Mouse (Mus musculus) liver, embryonic 16.5 days (tissue): ENCODE measurements around the gene Grik4. TPM values are rescaled to one million over a fixed set of nuclear protein-coding genes. Genes with fewer than 3 reads are reported as not detected.

Experiments
- ATAC-seq: fragments of 200-750 bp; cut with Nextera tagmentation; 2 replicates; pipeline ENCODE4 v1.8.0; 2017; ENCODE audit warnings: low read depth, mild to moderate bottlenecking, moderate number of reproducible peaks, moderate library complexity
- H3K27ac ChIP-seq: fragments of 300-500 bp; sonication (generic); 2 replicates; pipeline ENCODE4 v1.5.1; 2014; ENCODE audit warnings: mild to moderate bottlenecking, low read length
- H3K27me3 ChIP-seq: fragments of 300-500 bp; sonication (generic); 2 replicates; pipeline ENCODE4 v1.6.1; 2014; ENCODE audit warnings: low read depth, low read length, mixed read lengths; ENCODE audit not compliant: control insufficient read depth, insufficient read depth
- H3K36me3 ChIP-seq: fragments of 300-500 bp; sonication (generic); 2 replicates; pipeline ENCODE4 v1.6.1; 2014; ENCODE audit warnings: mild to moderate bottlenecking; ENCODE audit not compliant: control insufficient read depth, insufficient read depth
- H3K4me1 ChIP-seq: fragments of 300-500 bp; sonication (generic); 2 replicates; pipeline ENCODE4 v1.6.1; 2014; ENCODE audit warnings: low read depth, low read length, mixed read lengths; ENCODE audit not compliant: control insufficient read depth
- H3K4me2 ChIP-seq: fragments of 300-500 bp; sonication (generic); 2 replicates; pipeline ENCODE4 v1.6.1; 2014; ENCODE audit warnings: low read depth, low read length, mixed read lengths
- H3K4me3 ChIP-seq: fragments of 300-500 bp; sonication (generic); 2 replicates; pipeline ENCODE4 v1.5.1; 2014; ENCODE audit warnings: low read depth, mild to moderate bottlenecking, low read length
- H3K9ac ChIP-seq: fragments of 300-500 bp; sonication (generic); 2 replicates; pipeline ENCODE4 v1.6.1; 2014; ENCODE audit warnings: low read depth, low read length
- H3K9me3 ChIP-seq: fragments of 300-500 bp; sonication (generic); replicated peaks from 2 replicates; pipeline ENCODE4 v1.6.1; 2016; ENCODE audit warnings: low read length; ENCODE audit not compliant: control insufficient read depth
- WGBS: fragments of 180-500 bp; shearing (Covaris S2); extraction: QIAGEN DNeasy Blood & Tissue Kit; methylation state at CpG from one replicate; pipeline ENCODE4 v1.1.7; 2014; ENCODE audit not compliant: insufficient replicate concordance; 5-methylcytosine and 5-hydroxymethylcytosine counted together
- polyA plus RNA-seq: library from polyadenylated mRNA; unstranded; fragments of >200 nt; fragmentation: Nextera tagmentation; extraction: Ambion mirVana; gene quantifications from 2 replicates; pipeline ENCODE4 v1.2.1, GENCODE M21; 2015

The Grik4 gene
- polyA plus RNA-seq, 1 experiment from 2014 or later = 0.24 TPM

DNA sequence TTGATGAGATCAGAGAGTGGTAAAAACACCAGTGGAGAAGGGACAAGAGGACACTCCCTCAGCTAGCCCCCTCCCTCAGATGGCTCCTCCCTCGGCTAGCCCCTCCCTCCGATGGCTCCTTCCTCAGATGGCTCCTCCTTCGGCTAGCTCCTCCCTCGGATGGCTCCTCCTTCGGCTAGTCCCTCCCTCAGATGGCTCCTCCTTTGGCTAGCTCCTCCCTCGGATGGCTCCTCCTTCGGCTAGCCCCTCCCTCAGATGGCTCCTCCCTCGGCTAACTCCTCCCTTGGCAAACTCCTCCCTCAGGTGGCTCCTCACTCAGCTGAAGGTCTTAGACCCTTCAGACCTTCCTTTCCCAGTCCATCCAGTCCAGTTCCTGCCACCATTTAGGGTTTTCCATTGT, 51.5 kb downstream of the Grik4 start:
- Histone ChIP-seq H3K4me1 (no peaks in the 10 kb centered on the region), H3K36me3 (no peaks in the 10 kb centered on the region), H3K4me3 (no peak overlapping the region), H3K9ac (no peak overlapping the region), H3K27ac (no peak overlapping the region), H3K9me3 (no peaks in the 10 kb centered on the region), H3K27me3 (peaks cover 20% of the 10 kb centered on the region), H3K4me2 (no peak overlapping the region)
- no peak for ATAC-seq
- 55% methylated on average over 8 of the region's 8 CpGs for whole genome bisulfite sequencing

DNA sequence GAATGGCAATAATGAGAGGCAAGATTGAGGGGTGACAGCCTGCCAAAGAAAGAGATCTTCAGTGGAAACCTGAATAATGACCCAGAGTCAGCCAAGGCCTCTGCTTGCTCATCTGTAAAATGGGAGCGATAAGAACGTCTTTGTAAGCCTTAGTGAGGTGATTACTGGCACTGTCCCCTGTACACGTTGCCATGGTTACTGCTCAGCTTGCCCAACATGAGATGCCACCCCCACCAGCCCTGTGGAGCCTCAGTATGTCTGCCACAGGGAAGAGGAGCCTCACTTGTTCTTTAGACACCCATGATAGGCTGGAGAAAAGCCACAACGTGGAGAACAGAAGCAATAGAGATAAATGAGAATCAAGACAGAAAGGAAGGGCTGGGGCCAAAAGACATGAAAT, 56.4 kb downstream of the Grik4 start:
- Histone ChIP-seq H3K27ac (no peak overlapping the region), H3K9me3 (no peaks in the 10 kb centered on the region), H3K36me3 (no peaks in the 10 kb centered on the region), H3K4me1 (no peaks in the 10 kb centered on the region), H3K9ac (no peak overlapping the region), H3K4me3 (no peak overlapping the region), H3K4me2 (no peak overlapping the region), H3K27me3 (no peaks in the 10 kb centered on the region)
- no peak for ATAC-seq
- WGBS = 61% methylated on average over 4 of the region's 4 CpGs

DNA sequence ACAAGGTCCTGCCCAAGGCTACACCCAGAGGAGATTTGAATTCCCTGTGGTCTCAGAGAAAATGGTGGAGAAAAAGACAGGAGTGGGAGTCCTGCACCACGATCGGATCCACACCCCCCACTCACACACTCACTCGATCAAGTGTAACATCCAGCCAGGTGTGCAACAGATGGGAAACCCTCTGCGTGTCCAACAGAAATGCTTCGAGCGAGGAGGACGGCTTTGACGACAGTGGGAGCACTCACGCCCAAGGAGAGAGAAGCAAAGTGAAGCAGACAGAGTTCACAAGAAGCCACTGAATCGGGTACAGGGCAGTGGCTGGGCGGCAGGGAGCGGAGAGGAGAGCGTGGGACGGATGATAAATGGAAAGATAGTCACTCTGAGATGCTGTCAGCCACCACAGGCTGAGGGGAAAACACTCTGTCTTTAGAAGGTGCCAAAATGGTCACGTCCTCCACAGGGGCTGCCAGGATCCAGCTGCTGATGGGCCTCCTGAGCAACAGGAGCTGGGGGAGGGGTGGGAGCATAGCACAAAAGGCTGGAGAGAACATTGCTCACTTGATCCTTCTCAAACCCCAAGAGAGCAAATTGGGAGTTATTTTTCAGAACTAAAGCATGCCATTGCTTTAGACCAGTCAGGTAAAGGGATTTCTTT, 58.1 kb downstream of the Grik4 start:
- no peak overlapping the region for H3K27ac ChIP-seq
- no peaks in the 10 kb centered on the region for H3K27me3 ChIP-seq
- no peak overlapping the region for H3K4me2 ChIP-seq
- no peaks in the 10 kb centered on the region for H3K36me3 ChIP-seq
- H3K9me3 ChIP-seq = no peaks in the 10 kb centered on the region
- no peaks in the 10 kb centered on the region for H3K4me1 ChIP-seq
- ATAC-seq = no peak
- 44% methylated on average over 15 of the region's 15 CpGs for WGBS
- no peak overlapping the region for H3K4me3 ChIP-seq
- H3K9ac ChIP-seq = no peak overlapping the region

DNA sequence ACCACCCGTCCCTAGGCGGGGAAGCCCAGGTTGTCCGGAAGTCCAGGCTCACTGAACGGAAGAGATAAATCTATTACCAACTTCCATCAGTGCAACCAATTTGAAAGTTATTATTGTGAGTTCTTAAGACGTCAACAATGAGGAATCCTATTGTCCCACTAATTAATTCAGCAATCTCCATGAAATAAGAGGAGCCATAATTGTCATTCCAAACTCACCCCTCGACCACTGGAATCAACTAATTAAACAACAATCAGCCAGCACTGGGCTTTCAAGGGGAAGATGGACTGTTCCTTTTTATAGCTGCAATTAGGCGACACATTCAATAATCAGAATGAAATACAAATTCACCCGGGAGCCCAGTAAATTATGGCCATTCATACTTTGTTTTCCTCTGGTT, 58.7 kb downstream of the Grik4 start:
- Histone ChIP-seq H3K9ac (no peak overlapping the region), H3K36me3 (no peaks in the 10 kb centered on the region), H3K9me3 (no peaks in the 10 kb centered on the region), H3K4me1 (no peaks in the 10 kb centered on the region), H3K4me3 (no peak overlapping the region), H3K27ac (no peak overlapping the region), H3K4me2 (no peak overlapping the region), H3K27me3 (no peaks in the 10 kb centered on the region)
- 41% methylated on average over 8 of the region's 8 CpGs for WGBS
- ATAC-seq = no peak

DNA sequence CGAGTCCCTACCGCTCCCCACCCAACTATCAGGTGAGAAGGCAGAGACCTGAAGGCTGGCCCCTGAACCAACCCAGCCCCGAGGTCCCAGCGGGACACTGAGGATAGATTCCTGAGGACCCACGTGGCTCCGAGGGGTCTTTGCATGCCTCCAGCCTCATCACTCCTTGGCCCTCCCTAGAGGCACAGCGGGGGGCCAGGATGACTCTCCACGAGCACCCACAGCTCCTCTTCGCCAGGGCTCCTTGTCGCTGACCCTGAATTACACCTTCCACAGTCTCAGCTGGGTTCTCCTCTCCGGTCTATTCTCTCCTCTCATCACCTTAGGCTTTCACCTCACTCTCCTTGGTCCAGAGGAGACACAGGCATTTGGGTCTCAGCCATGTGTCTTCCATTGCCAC, 59.2 kb downstream of the Grik4 start:
- no peak for ATAC-seq
- H3K9me3 ChIP-seq = no peaks in the 10 kb centered on the region
- H3K36me3 ChIP-seq = no peaks in the 10 kb centered on the region
- no peak overlapping the region for H3K9ac ChIP-seq
- no peaks in the 10 kb centered on the region for H3K4me1 ChIP-seq
- H3K4me2 ChIP-seq = no peak overlapping the region
- no peak overlapping the region for H3K27ac ChIP-seq
- no peak overlapping the region for H3K4me3 ChIP-seq
- no peaks in the 10 kb centered on the region for H3K27me3 ChIP-seq
- 41% methylated on average over 11 of the region's 11 CpGs for WGBS

DNA sequence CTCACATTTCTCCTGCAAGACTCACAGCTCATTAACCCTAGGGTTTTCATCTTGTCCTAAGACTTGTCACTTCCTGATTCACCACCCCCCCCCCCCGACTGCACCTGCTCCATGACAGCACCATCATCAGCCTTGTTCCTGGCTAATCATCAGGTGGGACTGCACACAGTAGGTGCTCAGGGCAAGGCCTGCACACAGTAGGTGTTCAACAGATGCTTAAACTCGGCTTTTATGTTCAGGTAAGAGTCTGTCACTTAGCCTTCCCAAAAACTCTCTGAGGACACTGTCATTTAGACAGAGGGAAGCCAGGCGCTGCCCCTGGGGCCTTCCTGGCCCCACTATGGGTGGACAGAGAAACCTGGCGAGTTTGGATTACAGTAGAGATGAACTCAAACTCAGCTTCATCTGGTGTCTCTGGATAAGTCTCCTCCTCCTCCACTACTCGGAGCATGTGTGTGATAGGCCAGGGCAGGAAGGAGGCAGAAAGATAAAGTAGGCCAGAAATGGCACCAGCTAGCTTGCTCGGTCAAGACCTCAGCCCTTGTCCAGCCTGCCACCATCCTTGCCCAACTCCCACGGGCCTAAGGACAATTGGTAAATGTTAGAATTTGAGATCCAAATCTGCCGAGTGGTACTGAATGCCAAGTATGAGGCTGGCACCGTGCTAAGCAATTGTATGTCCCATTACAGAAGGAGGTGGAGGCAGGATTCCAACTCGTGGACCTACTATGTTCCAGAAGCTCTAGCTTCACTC, 61.1 kb downstream of the Grik4 start:
- no peak overlapping the region for H3K4me2 ChIP-seq
- no peak overlapping the region for H3K27ac ChIP-seq
- no peak overlapping the region for H3K4me3 ChIP-seq
- no peaks in the 10 kb centered on the region for H3K36me3 ChIP-seq
- ATAC-seq = no peak
- H3K27me3 ChIP-seq = no peaks in the 10 kb centered on the region
- WGBS = 48% methylated on average over 10 of the region's 10 CpGs
- H3K9me3 ChIP-seq = no peaks in the 10 kb centered on the region
- no peak overlapping the region for H3K9ac ChIP-seq
- no peaks in the 10 kb centered on the region for H3K4me1 ChIP-seq

DNA sequence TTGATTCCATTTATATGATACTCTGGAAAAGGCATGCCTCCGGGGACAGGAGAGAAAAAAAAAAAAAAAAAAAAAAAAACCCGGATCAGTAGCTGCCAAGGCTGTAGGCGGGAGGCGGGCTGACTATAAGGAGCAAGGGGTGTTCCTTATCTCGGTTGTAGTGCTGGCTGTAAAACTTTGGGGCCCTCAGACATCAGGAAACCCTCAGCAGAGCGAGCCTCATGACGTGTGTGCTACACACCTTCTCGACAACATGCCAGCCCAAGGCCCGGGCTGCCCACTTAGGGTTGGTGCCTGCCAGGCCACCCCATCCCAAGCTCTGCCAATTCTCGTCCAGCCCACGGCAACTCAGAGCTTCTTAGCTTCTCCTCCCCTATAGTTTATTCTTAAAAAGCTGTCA, 62.0 kb downstream of the Grik4 start:
- no peaks in the 10 kb centered on the region for H3K9me3 ChIP-seq
- no peaks in the 10 kb centered on the region for H3K27me3 ChIP-seq
- H3K9ac ChIP-seq = no peak overlapping the region
- H3K27ac ChIP-seq = no peak overlapping the region
- H3K4me1 ChIP-seq = no peaks in the 10 kb centered on the region
- H3K4me2 ChIP-seq = no peak overlapping the region
- H3K4me3 ChIP-seq = no peak overlapping the region
- WGBS = 24% methylated on average over 11 of the region's 11 CpGs
- no peak for ATAC-seq
- no peaks in the 10 kb centered on the region for H3K36me3 ChIP-seq

DNA sequence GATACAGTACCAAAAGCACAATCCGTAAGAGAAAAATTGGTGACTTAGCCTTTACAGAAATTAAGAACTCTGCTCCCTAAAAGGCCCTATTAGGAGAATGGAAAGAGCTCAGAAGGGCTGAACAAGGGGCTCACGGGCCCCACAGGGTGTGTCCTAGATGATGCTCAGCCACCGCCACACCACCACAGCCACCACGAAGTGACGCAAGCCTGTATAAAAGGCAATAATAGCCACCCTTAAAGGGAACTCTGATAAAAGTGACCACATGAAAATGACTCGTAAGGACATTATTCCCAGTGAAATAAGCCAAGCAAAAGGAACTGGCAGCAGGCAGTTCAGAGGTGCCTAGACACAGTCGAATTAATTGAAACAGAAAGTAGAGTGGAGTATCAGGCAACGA, 63.3 kb downstream of the Grik4 start:
- 38% methylated on average over 8 of the region's 8 CpGs for WGBS
- no peak overlapping the region for H3K27ac ChIP-seq

DNA sequence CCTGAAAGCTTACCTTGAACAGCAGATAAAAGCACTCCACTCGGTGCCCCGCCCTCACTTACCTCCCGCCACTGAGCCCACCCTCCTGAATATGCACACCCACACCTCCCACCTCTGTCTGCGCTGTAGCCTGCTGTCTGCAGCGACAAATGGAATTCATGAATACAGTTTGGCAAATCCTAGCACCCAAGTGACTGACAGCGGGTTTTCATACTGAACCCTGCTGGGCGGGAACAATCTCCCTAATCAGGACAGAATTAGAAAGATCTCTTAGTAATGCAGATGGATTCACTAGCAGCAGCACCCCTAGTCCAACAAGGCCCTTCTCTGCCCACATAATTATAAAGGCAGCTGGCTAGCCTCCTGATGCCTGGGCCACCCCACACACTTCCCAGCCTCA, 65.9 kb downstream of the Grik4 start:
- H3K27me3 ChIP-seq = no peaks in the 10 kb centered on the region
- H3K4me3 ChIP-seq = no peak overlapping the region
- WGBS = 21% methylated on average over 7 of the region's 7 CpGs
- no peak overlapping the region for H3K4me2 ChIP-seq
- H3K9ac ChIP-seq = no peak overlapping the region
- H3K9me3 ChIP-seq = no peaks in the 10 kb centered on the region
- no peak for ATAC-seq
- no peaks in the 10 kb centered on the region for H3K36me3 ChIP-seq
- H3K27ac ChIP-seq = no peak overlapping the region
- H3K4me1 ChIP-seq = no peaks in the 10 kb centered on the region

More for the DNA sequence above, 63.3 kb downstream of the Grik4 start:
- Histone ChIP-seq H3K4me3 (no peak overlapping the region), H3K9ac (no peak overlapping the region), H3K27me3 (no peaks in the 10 kb centered on the region), H3K9me3 (no peaks in the 10 kb centered on the region), H3K36me3 (no peaks in the 10 kb centered on the region), H3K4me1 (no peaks in the 10 kb centered on the region), H3K4me2 (no peak overlapping the region)
- no peak for ATAC-seq
